Mouse (Mus musculus): ENCODE measurements around the gene Tppp. TPM values are rescaled to one million over a fixed set of nuclear protein-coding genes. Genes with fewer than 3 reads are reported as not detected.
"Not testable (repeated sequence)": the region's sequence is repeated elsewhere in the genome, so short reads cannot be mapped to it uniquely, and the experiment has no call there.

Gene Tppp
- 10 to 100 TPM; 20.7 to 21.3 TPM for total RNA-seq (2021)

DNA sequence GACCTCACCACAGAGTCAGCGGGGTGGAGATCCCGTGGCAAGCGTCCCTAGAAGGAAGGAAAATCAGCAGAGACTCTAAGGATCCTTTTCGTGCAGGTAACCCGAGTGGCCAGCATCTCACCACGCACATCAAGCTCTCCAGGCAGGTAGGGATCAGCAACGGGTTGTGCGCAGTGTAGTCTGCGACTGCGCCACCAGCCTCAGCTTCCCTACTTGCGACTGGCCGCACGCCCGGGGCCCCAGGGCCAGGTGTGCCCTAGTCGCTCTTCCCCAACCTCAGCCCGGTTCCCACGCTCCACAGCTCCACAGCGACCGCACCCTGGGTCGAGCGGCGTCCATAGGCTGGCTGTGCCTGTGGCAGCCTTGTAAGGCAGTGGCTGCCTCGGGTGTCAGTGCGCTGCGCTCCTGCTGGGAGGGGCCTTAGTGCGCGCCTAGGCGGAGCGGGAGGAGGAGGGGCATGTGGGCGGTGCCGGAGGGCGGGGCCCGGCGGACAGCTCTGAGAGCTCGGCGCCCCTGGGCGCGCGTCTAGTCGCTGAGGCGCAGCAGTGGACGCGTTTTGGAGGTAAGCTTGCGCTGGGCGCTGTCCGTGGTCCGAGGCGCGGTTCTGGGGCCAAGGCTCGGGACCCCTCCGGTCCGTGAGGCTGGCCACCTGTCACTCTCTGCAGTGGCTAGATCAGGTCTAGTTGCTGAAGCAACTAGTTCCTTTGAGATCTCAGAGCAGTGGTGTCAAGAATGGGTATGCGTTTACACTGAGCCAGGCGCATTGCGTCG is at the start of gene Tppp:
TSS of gene Tppp (plus strand) at position 460 of the 771 bp plus-strand sequence.
- intact Hi-C loops (cut with DNase I), result loop anchor here (1.0 to 5.0 kb wide), 2 partner anchors 38 to 53 kb away; partner anchors contain the start of gene Cep72
- peak; percentile 92 for DNase-seq (ENCODE audit: low spot score)

DNA sequence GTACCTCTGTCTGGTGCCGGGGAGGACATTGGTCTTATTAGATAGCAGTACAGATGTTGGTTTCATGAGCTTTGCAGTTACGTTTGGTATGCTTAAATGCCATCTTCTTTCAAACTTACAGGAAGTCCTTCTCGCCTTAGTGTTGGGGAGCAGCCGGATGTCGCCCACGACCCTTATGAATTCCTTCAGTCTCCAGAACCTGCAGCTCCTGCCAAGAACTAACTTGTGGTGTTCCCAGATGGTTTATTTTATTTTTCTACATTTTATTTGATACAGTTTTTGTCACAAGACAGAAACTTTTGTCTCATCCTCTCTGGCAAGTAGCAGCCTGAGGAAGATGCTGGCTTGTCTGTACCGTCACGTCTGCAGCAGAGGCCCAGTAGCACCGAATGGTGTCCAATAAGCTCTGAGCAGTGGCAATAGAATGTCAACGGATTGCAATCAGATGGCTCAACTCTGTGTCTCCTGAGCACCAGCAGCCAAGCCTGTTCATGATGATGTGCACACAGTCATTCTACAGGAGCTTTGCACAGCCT is 49.0 kb upstream of the Tppp start:
- no peak for DNase-seq (ENCODE audit: low spot score)
- intact Hi-C loops (cut with DNase I), result no loop called here

DNA sequence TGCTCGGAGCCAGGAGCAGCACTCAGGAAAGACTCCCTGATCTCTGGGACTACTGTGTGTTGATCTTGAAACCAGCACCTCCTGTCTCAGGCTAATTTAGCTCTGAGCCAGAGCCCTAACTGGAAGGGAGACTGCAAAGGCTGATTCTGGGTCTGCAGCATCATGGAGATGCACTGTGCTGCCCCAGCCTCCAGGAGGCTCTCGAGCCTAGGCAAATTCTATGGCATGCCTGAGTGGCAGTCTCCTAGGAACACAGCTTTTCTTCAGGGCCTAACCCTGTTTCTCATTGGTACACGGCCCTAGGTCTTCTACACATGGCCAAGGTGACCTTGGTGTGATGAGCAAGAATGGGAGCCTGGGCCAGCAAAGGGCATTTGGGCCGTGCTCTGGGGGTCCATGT is 48.0 kb upstream of the Tppp start:
- intact Hi-C loops (cut with DNase I), result no loop called here

DNA sequence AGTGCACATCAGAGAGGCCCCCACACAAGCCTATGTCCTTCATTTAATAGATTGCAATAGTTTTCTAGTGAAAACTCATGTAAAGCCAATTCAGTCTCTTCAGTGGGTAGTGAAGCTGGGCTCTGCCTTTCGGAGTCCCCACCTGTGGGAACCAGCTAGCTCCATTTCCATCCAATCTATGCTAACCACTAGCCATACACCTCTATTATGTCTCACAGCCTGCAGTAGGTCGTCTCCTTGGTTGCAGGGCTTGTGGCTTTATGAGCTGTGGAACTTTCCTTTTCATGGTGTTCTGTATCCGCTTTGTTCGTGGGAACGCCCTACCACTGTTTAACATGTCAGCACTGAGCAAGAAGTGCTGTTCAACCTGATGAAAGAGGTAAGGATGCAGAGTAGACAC is 45.7 kb upstream of the Tppp start, which contains the start of gene Zdhhc11:
TSS of gene Zdhhc11 (plus strand) at position 301 of the 400 bp plus-strand sequence.
- no peak for DNase-seq (ENCODE audit: low spot score)
- intact Hi-C loops (cut with DNase I), result no loop called here

More for the DNA sequence above, 48.0 kb upstream of the Tppp start:
- DNase-seq (ENCODE audit: low spot score), result no peak

DNA sequence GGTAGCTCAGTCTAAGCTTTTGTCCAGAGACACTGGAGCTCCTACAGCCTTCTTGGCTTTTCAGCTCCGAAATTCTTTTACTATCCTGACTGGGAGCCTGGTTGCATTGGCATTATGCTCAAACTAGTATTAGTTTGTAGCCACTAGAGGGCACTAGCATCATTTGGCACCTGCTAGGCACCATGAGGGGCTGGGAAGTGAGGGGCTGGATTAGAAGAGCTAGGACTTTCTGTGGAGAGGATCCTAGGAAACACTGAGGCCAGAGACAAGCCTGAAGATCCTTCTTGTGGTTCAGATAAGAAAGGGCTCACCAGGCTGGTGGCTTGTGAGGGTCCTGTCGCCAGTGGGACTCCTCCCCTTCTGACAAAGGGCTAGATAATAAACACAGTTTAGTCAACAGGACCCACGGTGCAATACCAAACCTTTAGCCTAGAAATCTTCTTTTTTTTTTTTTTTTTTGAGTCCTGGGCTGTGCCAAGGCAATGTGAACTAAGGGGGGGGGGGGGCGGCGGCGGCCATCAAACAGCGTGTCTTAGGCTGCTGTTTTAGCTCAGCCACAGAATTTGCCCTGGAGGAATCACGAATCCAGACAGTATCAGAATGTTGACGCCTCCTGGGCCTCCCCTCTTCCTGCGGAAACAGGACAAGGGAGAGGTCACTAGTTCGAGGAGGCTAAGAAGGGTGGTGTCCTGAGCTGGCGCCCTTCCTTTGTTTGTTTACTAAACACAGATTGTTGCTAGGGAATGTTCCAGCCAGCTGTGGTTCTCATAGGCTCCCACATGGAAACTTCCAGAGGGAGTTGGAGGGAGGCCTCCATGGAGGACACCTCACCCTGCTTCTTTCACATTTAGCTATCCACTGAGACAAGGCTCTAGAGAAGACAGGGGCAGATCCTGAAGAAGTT is 38.4 kb upstream of the Tppp start:
- intact Hi-C loops (cut with DNase I), result loop anchor here (1.0 kb wide), 2 partner anchors 39 to 56 kb away; partner anchors contain the start of gene Tppp
- peak; percentile 90 for DNase-seq (ENCODE audit: low spot score)

DNA sequence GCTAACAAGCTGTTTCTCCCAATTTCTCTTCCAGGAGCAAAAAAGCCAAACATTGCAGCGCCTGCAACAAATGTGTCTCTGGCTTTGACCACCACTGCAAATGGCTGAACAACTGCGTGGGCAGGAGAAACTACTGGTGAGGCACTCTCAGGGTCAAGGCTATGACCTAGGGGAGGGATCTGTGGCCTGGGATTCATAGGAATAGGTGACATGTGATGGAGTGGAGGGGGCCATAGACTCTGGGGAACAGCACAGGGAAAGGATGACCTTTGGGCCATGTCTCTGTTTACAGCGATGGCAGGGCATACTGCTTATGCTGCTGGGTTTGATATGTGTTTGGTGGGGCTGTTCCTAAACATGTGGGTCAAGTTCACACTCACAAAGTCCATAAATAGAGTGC is 34.7 kb upstream of the Tppp start:
- DNase-seq (ENCODE audit: low spot score), result no peak
- intact Hi-C loops (cut with DNase I), result no loop called here

DNA sequence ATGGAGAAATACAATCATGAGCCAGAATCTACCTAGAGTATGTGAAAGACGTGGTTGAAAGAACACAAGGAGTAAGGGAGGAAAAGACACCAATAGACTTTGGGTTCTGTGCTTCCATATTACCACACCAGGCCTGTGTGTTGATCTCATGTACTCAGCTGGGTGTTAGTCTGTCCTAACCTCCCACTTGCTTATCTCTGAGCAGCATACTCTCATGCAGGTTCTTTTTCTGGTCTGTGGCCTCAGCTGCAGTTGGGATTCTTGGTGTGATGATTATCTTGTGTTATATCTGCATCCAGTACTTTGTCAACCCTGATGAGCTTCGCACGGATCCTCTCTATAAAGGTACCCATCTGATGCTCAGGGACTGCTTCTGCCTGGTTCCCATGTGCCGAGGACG is 32.3 kb upstream of the Tppp start:
- DNase-seq (ENCODE audit: low spot score), result no peak
- intact Hi-C loops (cut with DNase I), result no loop called here

DNA sequence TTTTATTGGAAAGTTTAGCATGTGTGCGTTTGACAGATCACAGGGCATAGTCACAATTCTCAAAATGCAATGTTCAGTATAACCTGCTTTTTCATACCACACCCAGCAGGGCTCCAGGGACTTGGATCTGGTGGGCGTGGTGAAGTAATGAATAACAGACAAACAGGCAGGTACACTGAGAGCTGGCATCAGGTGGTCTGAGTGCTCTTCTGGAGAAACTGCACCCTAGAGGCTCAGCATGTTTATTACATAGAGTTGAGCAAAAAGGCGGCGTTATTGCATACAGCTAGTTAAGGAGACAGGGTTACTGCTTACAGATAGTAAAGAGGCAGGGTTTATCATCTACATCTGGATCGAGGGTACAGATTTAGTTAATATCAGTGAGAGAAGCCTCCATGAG is 18.9 kb upstream of the Tppp start:
- intact Hi-C loops (cut with DNase I), result no loop called here
- DNase-seq (ENCODE audit: low spot score), result no peak

DNA sequence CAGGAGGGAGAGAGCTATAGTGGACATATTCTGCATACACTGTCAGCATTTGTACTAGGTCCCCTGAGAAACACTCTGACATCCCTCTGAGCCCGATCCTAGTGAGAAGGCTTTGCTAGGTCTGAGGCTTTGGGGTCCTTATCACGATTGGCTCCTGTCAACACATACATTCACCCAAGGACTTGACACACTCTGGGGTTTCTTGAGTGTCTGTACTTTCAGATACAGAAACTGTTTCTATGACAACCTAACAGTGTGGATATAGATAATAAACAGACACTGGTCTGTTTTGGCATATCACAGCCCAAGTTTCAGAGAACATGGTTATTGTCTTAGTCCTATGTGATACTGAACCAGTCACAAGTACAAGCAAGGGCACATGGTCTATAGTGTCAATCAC is 18.4 kb upstream of the Tppp start:
- DNase-seq (ENCODE audit: low spot score), result no peak
- intact Hi-C loops (cut with DNase I), result no loop called here

DNA sequence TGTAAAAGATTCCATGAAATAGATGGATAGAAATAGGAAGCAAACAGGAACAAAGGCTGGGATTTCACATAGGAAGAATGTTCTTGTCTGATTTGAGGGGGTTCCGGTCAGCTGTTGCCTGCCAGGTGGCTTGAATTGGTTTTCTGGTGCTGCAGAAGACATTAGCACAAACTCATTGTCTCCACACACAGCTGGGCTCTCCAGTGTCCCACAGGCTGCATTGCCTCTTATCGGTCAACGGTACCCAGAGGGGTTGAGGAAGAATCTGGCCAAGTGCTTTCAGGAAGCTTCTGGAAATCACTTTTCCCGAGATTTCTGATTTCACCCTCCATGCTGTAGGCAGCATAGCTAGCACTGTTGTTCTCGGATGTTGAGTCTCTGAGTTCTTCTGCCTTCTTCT is 17.9 kb upstream of the Tppp start:
- intact Hi-C loops (cut with DNase I), result no loop called here
- peak; percentile 41 for DNase-seq (ENCODE audit: low spot score)

DNA sequence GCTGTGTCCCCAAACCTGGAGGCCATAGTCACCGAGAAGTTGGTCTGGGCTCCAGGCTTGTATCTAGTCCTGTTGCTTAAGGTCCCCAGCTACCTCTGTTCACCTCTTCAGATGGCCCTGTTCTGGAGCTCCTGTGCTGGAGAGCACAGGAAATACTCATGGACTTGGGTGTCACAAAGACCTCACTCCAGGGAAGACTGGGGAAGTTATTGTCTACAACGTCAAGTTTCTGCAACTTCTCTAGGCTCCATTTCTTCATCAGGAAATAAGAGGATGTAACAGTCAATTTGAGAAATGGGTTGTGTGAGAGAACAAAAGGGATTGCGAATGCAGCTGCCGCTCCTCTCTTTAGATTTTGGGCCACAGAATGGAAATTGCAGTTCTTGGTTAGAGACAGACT is 12.8 kb upstream of the Tppp start:
- DNase-seq (ENCODE audit: low spot score), result no peak
- intact Hi-C loops (cut with DNase I), result no loop called here

DNA sequence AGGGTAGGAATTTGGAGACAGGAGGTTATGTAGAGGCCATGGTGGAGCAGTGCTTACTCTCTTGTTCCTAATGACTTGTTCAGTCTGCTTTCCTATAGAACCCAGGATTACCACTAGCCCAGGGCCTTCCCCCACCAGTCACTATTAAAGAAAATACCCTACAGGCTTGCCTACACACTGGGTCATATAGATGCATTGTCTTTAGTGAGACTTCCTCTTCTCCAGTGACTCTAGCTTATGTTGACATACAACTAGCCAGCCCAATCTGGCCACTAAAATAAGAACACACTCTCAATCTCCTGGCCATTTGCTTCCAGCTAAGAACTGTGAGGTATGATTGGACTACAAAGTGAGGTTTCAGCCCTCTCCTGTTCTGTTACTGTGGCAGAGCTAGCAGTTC is 8.7 kb upstream of the Tppp start:
- intact Hi-C loops (cut with DNase I), result no loop called here
- no peak for DNase-seq (ENCODE audit: low spot score)

DNA sequence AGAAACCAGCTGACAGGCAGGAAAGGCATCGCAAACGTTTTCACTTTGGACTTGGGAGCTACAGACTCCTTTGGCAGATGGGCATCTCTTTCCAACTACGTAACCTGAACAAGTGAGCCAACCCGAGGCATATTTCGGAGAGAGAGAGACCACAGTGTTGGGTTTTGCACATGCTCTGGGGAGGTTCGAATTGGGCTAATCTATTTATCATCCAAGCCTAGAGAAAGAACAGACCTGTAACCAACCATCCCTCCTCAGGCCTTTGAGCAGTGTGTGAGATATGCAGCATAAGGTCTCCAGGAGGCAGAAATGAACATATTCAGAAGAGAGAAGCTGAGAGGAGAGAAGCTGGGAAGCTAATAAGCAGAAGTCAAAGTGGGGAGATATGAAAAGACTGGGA is 8.2 kb upstream of the Tppp start:
- no peak for DNase-seq (ENCODE audit: low spot score)
- intact Hi-C loops (cut with DNase I), result no loop called here

DNA sequence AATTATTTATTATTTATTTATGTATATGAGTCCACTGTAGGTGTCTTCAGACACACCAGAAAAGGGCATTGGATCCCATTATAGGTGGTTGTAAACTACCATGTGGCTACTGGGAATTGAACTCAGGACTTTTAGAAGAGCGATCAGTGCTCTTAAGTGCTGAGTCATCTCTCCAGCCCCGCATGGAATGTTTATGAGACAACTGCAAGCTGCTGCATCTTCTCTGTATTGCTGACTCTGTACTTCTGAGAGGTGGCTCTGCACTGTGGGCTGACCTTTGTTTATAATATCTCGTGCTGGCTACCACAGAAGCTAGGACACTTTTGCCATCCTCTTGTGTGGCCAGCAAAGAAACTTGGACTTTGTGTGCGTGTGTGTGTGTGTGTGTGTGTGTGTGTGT is 7.7 kb upstream of the Tppp start:
- no peak for DNase-seq (ENCODE audit: low spot score)
- intact Hi-C loops (cut with DNase I), result no loop called here

DNA sequence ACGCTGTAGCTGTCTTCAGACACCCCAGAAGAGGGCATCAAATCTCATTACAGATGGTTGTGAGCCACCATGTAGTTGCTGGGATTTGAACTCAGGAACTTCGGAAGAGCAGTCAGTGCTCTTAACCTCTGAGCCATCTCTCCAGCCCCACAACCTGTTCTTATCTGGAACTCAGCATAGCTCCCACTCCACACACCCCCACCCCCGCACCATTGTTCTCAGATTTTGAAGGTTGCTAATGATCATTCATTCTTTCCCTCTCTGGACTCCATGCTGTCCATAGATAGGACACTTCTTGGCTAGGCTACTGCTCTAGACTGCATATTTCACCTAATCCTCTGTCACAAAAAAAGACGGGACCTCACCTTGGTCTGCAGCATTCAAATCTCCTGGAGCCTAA is 2.3 kb upstream of the Tppp start:
- intact Hi-C loops (cut with DNase I), result loop anchor here (5.0 kb wide), 1 partner anchor 55 kb away; the partner anchor contains the start of gene Cep72

DNA sequence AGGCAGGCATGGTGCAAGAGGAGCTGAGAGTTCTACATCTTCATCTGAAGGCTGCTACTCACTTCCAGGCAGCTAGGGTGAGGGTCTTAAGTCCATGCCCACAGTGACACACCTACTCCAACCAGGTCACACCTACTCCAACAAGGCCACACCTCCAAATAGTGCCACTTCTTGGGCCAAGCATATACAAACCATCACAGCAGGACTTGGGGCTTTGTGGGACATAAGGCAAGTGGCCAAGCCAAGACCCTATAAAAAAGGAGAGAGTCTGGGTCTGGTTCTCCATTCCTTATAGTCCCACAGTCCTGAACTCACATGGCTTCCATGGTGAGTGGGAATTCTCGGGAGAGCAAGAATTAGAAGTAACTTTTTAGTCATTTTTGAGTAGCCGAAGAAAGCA is 991 bp upstream of the Tppp start:
- intact Hi-C loops (cut with DNase I), result loop anchor here (5.0 kb wide), 1 partner anchor 54 kb away; the partner anchor contains the start of gene Cep72
- DNase-seq (ENCODE audit: low spot score), result not testable (repeated sequence)

More for the DNA sequence above, 2.3 kb upstream of the Tppp start:
- DNase-seq (ENCODE audit: low spot score), result not testable (repeated sequence)

DNA sequence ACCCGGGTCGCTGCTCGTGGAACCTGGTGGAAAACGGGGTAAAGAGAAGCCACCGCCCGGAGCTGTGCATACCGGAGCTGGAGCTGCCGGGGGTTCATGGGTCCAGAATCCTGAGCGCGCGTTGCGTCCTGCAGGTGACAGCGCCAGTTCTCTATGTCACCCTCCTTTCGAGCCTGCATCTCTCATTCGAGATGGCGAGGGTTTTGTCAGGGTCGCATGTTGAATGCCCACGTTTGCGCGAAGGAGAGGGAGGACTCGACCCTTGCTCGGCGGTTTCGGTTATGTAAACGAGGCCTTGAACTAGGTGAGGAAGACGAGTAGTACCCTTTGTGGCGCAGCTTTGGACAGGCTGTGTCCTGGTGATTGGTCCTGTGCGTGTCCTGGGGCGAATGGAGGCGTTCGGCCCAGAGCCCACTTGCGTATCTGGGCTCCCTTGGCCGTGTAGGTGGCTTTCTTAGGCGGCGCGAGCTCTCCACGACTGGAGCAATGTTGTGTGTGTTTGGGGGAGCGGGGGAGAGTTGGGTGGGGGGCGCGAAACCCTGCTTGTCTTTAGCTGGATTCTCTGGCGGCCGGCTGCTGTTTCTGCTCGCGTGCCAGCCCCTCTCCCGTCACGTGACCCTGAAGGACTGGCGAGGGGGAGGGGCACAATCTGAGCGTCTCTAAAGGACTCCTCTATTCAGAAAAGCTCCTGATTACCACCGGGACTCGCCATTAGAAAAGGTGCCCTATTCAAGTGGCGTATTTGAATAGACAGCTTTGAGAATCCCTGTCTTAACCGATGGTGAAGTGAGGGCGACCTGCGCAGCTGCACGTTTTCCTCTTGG is 796 bp downstream of the Tppp start:
- DNase-seq (ENCODE audit: low spot score), result peak; percentile 49
- intact Hi-C loops (cut with DNase I), result loop anchor here (1.0 to 5.0 kb wide), 2 partner anchors 39 to 52 kb away; partner anchors contain the start of gene Cep72

DNA sequence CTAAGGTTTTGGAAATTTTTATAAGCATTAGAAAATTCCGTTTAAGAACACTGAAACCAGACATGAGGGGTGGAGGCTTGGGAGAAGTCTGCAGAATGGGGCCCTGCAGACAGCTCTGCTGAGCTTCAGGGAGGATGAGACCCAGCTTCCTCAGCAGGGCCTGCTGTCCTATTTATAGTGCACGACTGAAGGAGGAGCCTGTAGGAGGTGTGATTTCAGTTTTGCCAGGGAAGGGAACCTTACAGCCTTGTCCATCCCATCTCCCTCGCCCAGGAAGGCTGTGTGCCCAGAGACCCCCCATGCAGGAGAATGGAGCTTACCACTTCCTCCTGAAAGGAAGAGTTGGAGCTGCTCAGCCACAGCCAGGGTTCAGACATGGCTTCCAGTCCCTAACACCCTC is 1.5 kb downstream of the Tppp start:
- intact Hi-C loops (cut with DNase I), result no loop called here
- DNase-seq (ENCODE audit: low spot score), result no peak

DNA sequence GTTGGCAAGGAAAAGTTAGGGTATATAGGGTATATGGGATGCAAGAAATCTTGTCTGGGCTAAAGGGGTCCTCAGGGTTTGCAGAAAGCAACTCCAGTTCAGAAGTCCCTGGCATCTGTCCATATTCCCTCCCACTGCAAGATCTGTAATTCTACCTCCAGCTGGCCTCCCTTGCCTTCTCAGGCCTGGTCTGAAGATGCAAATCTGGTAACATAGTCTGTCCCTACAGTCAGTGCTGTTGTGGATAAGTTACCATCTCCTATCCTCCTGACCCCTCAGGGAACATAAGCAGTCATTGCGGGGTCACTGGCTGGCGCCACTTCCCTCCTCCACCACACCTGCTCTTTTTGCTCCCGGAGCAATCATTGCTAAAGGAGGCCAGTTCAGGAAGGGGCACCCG is 6.7 kb downstream of the Tppp start:
- intact Hi-C loops (cut with DNase I), result no loop called here
- no peak for DNase-seq (ENCODE audit: low spot score)

DNA sequence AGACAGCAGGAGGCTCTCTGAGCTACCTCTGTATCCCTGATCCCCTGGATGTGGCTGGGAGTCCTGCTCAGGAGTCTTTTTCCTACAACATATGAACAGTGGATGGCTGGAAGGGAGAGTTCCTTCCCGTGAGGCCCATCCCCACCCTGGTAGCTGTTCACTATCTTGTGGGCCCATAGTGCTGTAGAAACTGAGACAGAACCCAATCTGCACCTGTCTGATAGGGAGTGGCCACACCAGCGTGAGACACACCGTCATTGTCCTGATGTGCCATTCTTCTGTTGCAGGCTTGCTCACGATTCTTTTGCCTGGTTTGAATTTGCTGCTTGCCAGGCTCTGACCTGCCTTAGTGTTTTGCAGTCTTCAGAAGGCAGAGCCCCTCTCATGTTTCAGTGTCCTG is 8.2 kb downstream of the Tppp start:
- DNase-seq (ENCODE audit: low spot score), result no peak
- intact Hi-C loops (cut with DNase I), result no loop called here

All from heart, postnatal 25 days (tissue).